Mouse (Mus musculus): ENCODE data around the gene Kif9.

DNA sequence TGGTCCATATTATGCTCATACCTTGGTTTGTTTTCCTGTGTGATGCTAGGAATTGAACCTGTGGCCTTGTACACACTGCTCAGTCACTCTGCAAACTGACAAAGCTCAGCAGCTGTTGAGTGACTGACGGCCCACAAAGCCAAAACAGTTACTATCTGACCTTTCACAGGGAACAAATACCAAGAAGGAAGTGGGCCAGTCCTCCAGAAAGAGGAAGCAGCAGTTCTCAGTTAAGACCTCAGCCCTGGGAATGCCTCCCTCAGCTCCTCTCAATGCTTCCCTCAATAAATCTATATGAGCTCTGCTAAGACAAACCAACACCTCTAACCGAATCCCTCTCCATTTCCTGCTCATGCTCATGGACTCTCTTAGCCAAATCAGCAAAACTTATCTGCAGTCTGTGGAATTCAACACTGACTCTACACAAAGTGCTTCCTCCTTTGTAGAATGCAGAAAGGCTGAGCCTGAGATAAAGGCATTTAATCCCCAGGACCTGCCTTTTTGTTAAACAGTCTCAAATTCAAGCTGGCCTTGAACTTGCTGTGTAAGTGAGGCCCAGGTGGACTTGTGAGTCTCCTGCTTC lies 17.5 kb upstream of the Kif9 start:
- TF ChIP-seq CTCF (IDR thresholded peaks at IDR 0.05; ENCODE audit: low read depth, low read length), result no peak
- TF ChIP-seq POLR2A (IDR thresholded peaks at IDR 0.05; ENCODE audit: borderline replicate concordance, low read depth, low read length), result no peak

Data from bone marrow macrophage, adult 2 months (primary cell).